Mouse (Mus musculus): ENCODE measurements around the gene Def8. TPM values are rescaled to one million over a fixed set of nuclear protein-coding genes. Genes with fewer than 3 reads are reported as not detected.

The Def8 gene
- polyA plus RNA-seq, 1 experiment from 2014 or later: 20.6 TPM

DNA sequence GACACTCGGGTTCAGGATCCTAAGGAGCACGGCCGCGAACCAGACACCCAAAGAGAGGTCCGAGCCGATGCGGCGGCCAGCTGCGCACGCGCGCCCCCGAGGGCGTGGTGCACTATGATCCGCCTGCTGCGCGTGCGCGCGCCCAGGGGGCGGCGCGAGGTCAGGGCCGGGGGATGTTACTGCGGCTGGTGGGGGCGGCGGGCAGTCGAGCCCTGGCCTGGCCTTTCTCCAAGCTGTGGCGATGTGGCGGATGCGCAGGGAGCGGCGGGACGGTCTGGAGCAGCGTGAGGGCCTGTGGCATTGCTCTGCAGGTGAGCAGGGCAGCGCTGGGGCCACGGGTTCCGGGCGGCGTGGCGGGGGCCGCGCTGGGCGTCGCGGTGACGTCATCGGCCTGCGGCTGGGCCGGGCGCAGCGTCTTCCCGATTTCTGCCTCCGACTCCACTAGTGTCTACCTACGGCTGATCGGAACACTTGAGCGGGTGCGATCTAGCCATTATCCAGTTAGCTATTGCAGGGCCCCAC, 54.5 kb downstream of the Def8 start, which contains the start of gene Afg3l1:
Afg3l1 (plus strand) TSS at position 167 of the 522 bp plus-strand sequence.
- peak within 1 kb of the TSS; percentile 82 for H3K9ac ChIP-seq (ENCODE audit: low read length)
- H3K4me1 ChIP-seq (replicated peaks; ENCODE audit: control insufficient read depth, insufficient read depth): peaks cover 5% of the 10 kb centered on the region; the same call in 1 of the 2 replicates
- H3K27ac ChIP-seq (replicated peaks): peak within 1 kb of the TSS; percentile 89
- peak; percentile 91 for DNase-seq (ENCODE audit: low spot score)
- whole genome bisulfite sequencing: under 1% methylated on average over 53 of the region's 58 CpGs
- TF ChIP-seq CTCF (IDR thresholded peaks at IDR 0.05; ENCODE audit: low read depth) (peak; percentile 14; the same call in 1 of the 2 replicates), EP300 (optimal IDR thresholded peaks at IDR 0.05) (no peak)
- ATAC-seq (ENCODE audit: low FRiP score, low TSS enrichment): peak; percentile 94
- H3K27me3 ChIP-seq (ENCODE audit: control insufficient read depth, insufficient read depth, low read length): no peaks in the 10 kb centered on the region
- peak within 1 kb of the TSS; percentile 89 for H3K4me3 ChIP-seq (ENCODE audit: low read depth, low read length)
- no peaks in the 10 kb centered on the region for H3K9me3 ChIP-seq (ENCODE audit: control insufficient read depth, low read length)
- H3K4me2 ChIP-seq (replicated peaks; ENCODE audit: low read depth): peak within 1 kb of the TSS; percentile 81
- no peaks in the 10 kb centered on the region for H3K36me3 ChIP-seq (ENCODE audit: control insufficient read depth, insufficient read depth, low read length)

DNA sequence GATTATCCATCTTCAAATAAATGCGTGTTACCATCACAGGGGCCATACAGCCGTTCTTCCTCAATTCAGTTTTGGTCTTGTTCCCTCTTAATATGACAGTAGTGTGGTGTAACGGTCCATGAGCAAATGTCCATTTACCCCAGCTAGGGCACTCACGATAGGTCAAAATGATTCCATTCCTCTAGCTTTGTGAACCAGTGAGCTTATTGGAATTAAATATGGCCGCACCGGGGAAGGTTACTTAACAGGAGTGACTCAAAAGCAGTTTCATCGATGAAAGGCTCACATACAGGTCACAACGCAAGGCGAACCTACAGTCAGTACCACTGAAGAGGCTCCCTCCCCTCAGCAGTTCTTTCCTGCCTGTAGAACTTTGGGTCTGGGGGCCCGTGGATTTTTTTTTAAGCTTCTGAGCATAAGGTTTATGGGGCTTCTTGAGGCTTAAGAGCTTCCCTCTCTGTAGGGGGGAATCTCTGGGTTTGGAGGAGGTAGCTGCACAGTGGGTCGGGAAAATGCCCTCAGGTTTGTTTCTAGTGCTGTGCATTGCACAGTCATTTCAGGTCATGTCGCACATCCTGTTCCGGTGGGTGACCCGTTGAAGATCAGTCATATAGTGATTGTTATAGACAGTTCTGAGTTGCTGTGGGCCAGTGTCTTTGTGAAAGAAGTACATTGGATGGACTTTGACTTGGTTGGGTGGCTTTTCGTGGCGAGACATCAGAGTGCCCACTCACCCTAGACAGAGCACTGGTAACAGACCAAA, 55.3 kb downstream of the Def8 start:
- Histone ChIP-seq H3K36me3 (ENCODE audit: control insufficient read depth, insufficient read depth, low read length) (no peaks in the 10 kb centered on the region), H3K27me3 (ENCODE audit: control insufficient read depth, insufficient read depth, low read length) (no peaks in the 10 kb centered on the region), H3K4me3 (ENCODE audit: low read depth, low read length) (peak overlapping the region; percentile 89), H3K4me1 (replicated peaks; ENCODE audit: control insufficient read depth, insufficient read depth) (peaks cover 5% of the 10 kb centered on the region; the same call in 1 of the 2 replicates), H3K27ac (replicated peaks) (peak overlapping the region; percentile 89), H3K9ac (ENCODE audit: low read length) (peak overlapping the region; percentile 82), H3K9me3 (ENCODE audit: control insufficient read depth, low read length) (no peaks in the 10 kb centered on the region), H3K4me2 (replicated peaks; ENCODE audit: low read depth) (peak overlapping the region; percentile 81)
- ATAC-seq (ENCODE audit: low FRiP score, low TSS enrichment) (peak; percentile 33; the same call in 1 of the 2 replicates), DNase-seq (ENCODE audit: low spot score) (no peak)
- no peak for TF ChIP-seq EP300 (optimal IDR thresholded peaks at IDR 0.05)
- TF ChIP-seq CTCF (IDR thresholded peaks at IDR 0.05; ENCODE audit: low read depth): no peak
- 35% methylated on average over 16 of the region's 16 CpGs for WGBS

DNA sequence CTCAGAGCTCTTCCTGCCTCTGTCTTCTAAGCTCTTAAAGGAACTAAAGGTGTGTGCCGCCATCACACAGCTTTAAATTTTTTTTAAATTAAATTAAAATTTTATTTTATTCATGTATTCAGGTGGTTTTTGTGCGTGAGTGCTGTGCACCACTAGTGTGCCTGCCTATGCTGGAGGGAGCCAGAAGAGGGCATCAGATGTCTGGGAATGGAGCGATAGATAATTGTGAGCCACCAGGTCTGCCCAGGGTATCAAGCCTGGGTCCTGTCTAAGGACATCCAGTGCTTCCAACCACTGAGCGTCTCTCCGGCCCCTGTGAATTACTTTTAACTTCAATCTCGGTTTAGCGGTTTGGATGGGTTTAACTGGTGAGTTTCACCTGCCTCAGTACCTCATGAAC, 59.3 kb downstream of the Def8 start:
- Histone ChIP-seq H3K9me3 (ENCODE audit: control insufficient read depth, low read length) (no peaks in the 10 kb centered on the region), H3K36me3 (ENCODE audit: control insufficient read depth, insufficient read depth, low read length) (peaks cover 22% of the 10 kb centered on the region), H3K4me1 (replicated peaks; ENCODE audit: control insufficient read depth, insufficient read depth) (peaks cover 3% of the 10 kb centered on the region; the same call in 1 of the 2 replicates), H3K4me2 (replicated peaks; ENCODE audit: low read depth) (no peak overlapping the region), H3K27ac (replicated peaks) (no peak overlapping the region), H3K9ac (ENCODE audit: low read length) (no peak overlapping the region), H3K27me3 (ENCODE audit: control insufficient read depth, insufficient read depth, low read length) (no peaks in the 10 kb centered on the region), H3K4me3 (ENCODE audit: low read depth, low read length) (no peak overlapping the region)
- DNase-seq (ENCODE audit: low spot score) (no peak), ATAC-seq (ENCODE audit: low FRiP score, low TSS enrichment) (no peak)
- WGBS: 85% methylated on average over 7 of the region's 7 CpGs
- TF ChIP-seq CTCF (IDR thresholded peaks at IDR 0.05; ENCODE audit: low read depth) (peak; percentile 58), EP300 (optimal IDR thresholded peaks at IDR 0.05) (no peak)

DNA sequence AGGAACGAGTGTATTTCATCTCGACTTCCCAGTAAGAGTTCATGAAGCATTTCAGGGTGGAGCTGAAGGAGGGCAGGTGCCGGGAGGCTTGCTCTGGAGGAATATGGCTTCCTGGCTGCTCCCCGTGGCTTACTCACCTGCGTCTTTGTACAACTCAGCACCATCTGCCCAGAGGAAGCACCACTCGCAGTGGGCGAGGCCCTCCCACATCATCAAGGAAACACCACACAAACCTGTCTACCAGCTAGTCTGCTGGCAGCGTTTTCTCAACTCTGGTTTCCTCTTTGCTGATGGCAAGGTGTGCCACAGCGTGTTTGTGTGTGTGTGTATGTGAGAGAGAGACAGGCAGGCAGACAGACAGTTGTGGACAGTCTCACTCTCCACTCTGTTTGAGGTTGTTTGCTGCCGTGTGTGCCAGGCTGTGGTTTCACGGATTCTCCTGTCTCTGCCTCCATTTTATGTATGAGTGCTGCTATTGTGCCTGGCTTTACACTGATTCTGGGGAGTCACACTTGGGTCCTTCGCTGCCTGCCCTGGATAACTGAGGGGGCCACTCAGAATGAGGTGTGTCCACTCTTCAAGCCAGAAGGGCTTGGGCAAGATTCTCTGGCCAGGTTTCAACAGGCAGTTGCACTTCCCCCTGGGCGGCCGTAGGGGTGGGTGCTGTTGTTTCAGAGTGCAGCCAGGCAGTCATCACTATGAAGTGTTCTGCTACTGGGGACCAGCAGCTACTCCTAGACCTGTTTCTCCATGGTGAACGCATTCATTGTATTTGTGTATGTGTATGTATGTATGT, 68.2 kb downstream of the Def8 start:
- no peak overlapping the region for H3K4me2 ChIP-seq (replicated peaks; ENCODE audit: low read depth)
- DNase-seq (ENCODE audit: low spot score): no peak
- H3K27ac ChIP-seq (replicated peaks): 0 out of 2 replicates have a peak overlapping the region, but pooled peaks have one; percentile 13
- H3K4me3 ChIP-seq (ENCODE audit: low read depth, low read length): no peak overlapping the region
- TF ChIP-seq EP300 (optimal IDR thresholded peaks at IDR 0.05) (no peak), CTCF (IDR thresholded peaks at IDR 0.05; ENCODE audit: low read depth) (no peak)
- no peak overlapping the region for H3K9ac ChIP-seq (ENCODE audit: low read length)
- H3K36me3 ChIP-seq (ENCODE audit: control insufficient read depth, insufficient read depth, low read length): peaks cover 60% of the 10 kb centered on the region
- H3K27me3 ChIP-seq (ENCODE audit: control insufficient read depth, insufficient read depth, low read length): no peaks in the 10 kb centered on the region
- ATAC-seq (ENCODE audit: low FRiP score, low TSS enrichment): peak; percentile 59
- no peaks in the 10 kb centered on the region for H3K4me1 ChIP-seq (replicated peaks; ENCODE audit: control insufficient read depth, insufficient read depth)
- 85% methylated on average over 15 of the region's 15 CpGs for WGBS
- H3K9me3 ChIP-seq (ENCODE audit: control insufficient read depth, low read length): no peaks in the 10 kb centered on the region

DNA sequence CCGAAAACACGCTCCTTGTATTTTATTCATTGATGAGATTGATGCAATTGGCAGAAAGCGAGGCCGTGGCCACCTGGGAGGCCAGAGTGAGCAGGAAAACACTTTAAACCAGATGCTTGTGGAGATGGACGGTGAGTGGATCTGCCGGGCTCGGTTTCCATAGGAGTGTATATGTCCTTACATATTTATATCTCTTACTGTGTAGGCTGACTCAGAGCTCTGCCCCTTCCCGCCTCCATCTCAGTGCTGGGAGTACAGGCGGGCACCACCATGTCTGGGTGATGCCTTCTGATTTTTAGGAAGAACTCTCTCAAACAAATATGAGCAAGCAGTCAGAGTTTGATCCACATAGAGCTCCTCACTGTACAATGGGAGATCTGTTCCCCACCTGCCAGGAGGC, 69.6 kb downstream of the Def8 start:
- H3K9me3 ChIP-seq (ENCODE audit: control insufficient read depth, low read length): no peaks in the 10 kb centered on the region
- H3K4me2 ChIP-seq (replicated peaks; ENCODE audit: low read depth): no peak overlapping the region
- no peaks in the 10 kb centered on the region for H3K27me3 ChIP-seq (ENCODE audit: control insufficient read depth, insufficient read depth, low read length)
- DNase-seq (ENCODE audit: low spot score) (no peak), ATAC-seq (ENCODE audit: low FRiP score, low TSS enrichment) (no peak)
- H3K36me3 ChIP-seq (ENCODE audit: control insufficient read depth, insufficient read depth, low read length): peaks cover 50% of the 10 kb centered on the region
- H3K4me3 ChIP-seq (ENCODE audit: low read depth, low read length): no peak overlapping the region
- H3K4me1 ChIP-seq (replicated peaks; ENCODE audit: control insufficient read depth, insufficient read depth): no peaks in the 10 kb centered on the region
- H3K9ac ChIP-seq (ENCODE audit: low read length): no peak overlapping the region
- WGBS: 97% methylated on average over 9 of the region's 9 CpGs
- no peak overlapping the region for H3K27ac ChIP-seq (replicated peaks)
- TF ChIP-seq EP300 (optimal IDR thresholded peaks at IDR 0.05): no peak

Measured in stomach, postnatal 0 days (tissue).